Mouse (Mus musculus) layer of hippocampus, adult 2 months (tissue): Measurements from ENCODE around the gene Safb. TPM values are rescaled to one million over a fixed set of nuclear protein-coding genes. Genes with fewer than 3 reads are reported as not detected.
A peak's percentile ranks its signal among the peaks of the same experiment; 100 is the strongest.

ENCODE experiments used
- DNase-seq, 2 experiments: peaks; one replicate each; pipeline ENCODE4 v3.0.0; 2022; ENCODE audit warnings: low spot score in 2 of 2
- H3K27ac ChIP-seq: fragments of 200-600 bp; 2 replicates; pipeline ENCODE4 v1.8.1; 2022
- H3K4me3 ChIP-seq: fragments of 200-600 bp; 2 replicates; pipeline ENCODE4 v1.8.1; 2022; ENCODE audit warnings: mild to moderate bottlenecking
- CTCF ChIP-seq: fragments of 200-600 bp; conservative IDR thresholded peaks from 2 replicates; pipeline ENCODE4 v1.8.1; 2022; ENCODE audit warnings: antibody characterized with exemption, mild to moderate bottlenecking, moderate library complexity
- long read RNA-seq, 2 experiments: library from polyadenylated mRNA; stranded (forward); transcript quantifications; one replicate each; pipeline ENCODE4 v2.0.0; 2021; ENCODE audit warnings: borderline mapping rate in 2 of 2
- total RNA-seq, 2 experiments: library from RNA; stranded (reverse); gene quantifications; 2 replicates each; pipeline ENCODE4 v1.2.3; 2021

Safb gene
- 100 to 1,000 TPM; 162 to 193 TPM for total RNA-seq
- long read RNA-seq, experiment 1, transcript Safb-207 (21 exons, 3,122 nt): minor isoform, 7 of 95 reads
- long read RNA-seq, experiment 1, transcript Safb-201 (21 exons, 3,106 nt): major isoform, 48 of 95 reads
- long read RNA-seq, experiment 1, partial matches to known transcripts: 14 of 95 reads
- long read RNA-seq, experiment 1, other reads (novel, unspliced or antisense): 23 of 95 reads
- long read RNA-seq, experiment 2, transcript Safb-201 (21 exons, 3,106 nt): major isoform, 65 of 126 reads
- long read RNA-seq, experiment 2, transcript Safb-207 (21 exons, 3,122 nt): minor isoform, 9 of 126 reads
- long read RNA-seq, experiment 2, partial matches to known transcripts: 13 of 126 reads
- long read RNA-seq, experiment 2, other reads (novel, unspliced or antisense): 35 of 126 reads

DNA sequence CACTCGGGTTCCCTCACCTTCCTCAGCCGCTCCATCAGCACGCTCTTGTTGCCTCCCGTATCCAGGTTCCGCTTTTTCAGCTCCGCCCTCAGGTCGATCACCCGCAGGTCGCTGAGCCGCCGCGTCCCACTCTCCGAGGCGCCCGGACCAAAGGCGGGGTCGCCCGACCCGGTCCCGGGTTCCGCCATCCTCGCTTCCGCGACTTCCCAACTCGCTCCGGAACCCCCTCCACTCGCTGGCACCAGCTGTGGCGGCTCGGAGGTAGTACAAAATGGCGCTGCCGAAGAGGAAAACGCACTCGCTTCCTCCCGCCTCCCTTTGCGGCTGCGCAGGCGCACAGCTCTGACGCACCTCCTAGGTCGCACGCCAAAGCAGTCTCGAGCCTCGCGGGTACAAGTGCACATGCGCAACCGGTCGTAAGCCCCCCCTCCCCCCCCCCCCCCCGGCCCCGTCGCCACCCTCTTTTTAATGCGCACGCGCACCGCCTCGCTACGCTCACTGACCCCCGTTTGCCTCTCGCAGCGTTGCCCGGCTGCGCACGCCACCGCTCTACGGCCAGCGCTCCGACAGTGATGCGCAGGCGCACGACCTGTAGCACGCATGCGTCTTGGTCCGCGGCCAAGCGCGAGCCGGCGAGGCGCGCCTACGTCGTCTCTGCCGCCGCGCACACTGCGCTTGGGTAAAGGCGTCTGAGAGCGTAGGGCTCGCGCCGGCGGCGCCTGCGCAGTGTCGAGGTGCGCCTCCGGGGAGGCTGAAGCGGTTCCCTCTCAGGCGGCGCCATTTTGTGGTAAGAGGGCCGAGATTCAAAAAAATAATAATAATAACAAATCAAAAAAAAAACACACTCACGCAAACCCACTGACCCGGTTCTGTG is at the start of gene Safb, which contains the start of gene Safb2:
Gene Safb, plus strand, starts transcription at position 569 of the 874 bp plus-strand sequence.
Gene Safb2, minus strand, starts transcription at position 329 of the 874 bp plus-strand sequence.
- Histone ChIP-seq H3K4me3 (peak within 1 kb of the TSS; percentile 99), H3K27ac (peak within 1 kb of the TSS; percentile 98)
- peak; percentile 99 for DNase-seq
- peak; percentile 23; the same call in 1 of the 2 replicates for TF ChIP-seq CTCF

DNA sequence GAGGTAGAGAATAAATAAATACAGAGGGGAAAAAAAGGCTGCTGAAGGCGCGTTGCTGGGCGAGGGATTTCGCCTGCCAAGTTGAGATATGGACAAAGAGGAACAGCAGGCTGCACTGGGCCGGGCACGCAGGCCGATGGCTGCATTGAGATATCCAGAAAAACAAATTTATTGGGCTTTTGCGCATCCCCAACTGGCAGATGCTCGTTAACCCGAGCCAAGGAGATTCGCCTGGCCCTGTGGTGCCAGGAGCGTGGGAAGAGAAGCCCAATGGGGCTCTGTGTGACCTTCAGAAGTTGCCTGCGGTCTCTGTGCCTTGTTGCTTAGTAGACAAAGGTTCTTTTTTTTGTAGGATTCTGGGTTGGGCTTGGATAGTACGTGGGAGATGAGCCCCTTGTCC is 48.4 kb upstream of the Safb start:
- Histone ChIP-seq H3K4me3 (no peak overlapping the region), H3K27ac (peak overlapping the region; percentile 76)
- TF ChIP-seq CTCF: no peak
- DNase-seq: no peak

DNA sequence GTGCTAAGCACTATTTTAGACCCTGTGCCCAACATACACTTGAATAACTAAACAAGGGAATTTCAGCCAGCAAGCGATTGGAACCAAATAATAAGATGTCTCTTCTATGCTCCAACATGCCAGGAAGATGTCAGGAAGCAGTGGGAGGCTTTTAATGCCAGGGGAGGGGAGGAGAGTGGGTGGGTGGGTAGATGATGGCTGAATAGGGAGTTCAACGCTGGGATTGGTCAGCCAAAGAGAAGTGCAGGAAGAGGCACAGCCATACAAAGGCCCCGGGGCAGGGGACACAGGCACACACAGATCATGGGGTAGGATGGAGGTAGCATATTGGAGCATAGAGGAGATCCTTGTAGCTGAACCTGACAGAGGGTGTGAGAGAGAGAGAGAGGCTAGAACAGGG is 47.8 kb upstream of the Safb start:
- Histone ChIP-seq H3K27ac (peak overlapping the region; percentile 76; the same call in 1 of the 2 replicates), H3K4me3 (no peak overlapping the region)
- no peak for TF ChIP-seq CTCF
- DNase-seq: no peak

DNA sequence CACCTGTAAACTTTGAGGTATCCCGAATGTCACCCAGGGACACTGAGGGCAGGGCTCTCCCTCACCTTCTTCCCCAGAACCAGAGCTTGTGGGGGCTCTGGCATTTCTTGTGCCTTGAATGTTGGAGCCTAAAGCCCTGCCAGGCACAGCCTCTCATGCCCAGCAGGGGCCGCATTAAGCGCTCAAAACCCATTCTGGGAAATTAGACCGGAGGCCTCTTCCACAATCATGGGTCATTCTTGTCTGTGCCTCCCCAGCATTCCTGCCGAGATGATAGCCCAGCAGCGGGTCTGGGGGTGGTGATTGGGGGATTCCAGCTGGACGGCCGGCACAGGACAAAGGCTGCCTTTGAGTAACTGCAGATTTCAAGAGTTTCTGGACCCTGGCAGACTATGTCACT is 46.7 kb upstream of the Safb start:
- peak in 1 of 2 experiments; percentile 55 for DNase-seq
- Histone ChIP-seq H3K27ac (peak overlapping the region; percentile 41; the same call in 1 of the 2 replicates), H3K4me3 (no peak overlapping the region)
- TF ChIP-seq CTCF: peak; percentile 69

DNA sequence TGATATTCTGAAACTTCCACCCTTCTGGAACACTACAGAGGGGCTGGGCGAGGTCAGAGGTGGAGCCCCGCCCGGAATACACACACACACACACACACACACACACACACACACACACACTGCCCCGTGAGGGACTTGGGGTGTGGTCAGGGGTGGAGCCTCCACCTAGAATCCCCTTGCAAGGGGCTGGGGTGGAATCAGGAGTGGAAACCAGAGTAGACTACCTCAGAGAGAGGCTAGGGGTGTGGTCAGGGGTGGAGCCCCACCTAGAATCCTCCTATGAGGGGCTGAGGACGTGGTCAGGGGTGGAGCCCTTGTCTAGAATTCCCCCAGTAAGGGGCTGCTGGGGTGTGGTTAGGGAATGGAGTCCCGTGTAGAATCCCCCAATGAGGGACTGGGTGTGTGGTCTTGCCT is 44.1 kb upstream of the Safb start:
- DNase-seq: no peak
- Histone ChIP-seq H3K4me3 (no peak overlapping the region), H3K27ac (no peak overlapping the region)
- TF ChIP-seq CTCF: no peak

DNA sequence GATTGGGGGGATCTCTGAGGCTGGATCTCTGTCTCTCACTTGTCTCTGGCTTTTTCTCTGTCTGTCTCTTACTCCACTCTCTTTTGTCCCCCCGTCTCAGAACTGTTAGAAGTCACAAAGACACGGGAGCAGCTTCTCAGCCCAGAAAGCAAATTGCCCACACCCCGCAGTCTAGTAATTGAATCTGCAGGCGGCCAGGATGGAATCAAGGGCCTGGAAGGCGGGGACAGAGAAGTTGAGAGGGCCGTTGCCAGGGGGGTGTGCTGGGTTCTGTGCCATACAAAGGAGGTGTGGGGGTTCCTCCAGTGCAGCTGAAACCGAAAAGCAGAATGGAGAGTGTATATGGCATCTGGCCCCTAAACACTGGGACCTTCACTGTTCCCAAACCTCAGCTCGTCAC is 41.9 kb upstream of the Safb start:
- Histone ChIP-seq H3K27ac (peak overlapping the region; percentile 55; the same call in 1 of the 2 replicates), H3K4me3 (no peak overlapping the region)
- no peak for DNase-seq
- no peak for TF ChIP-seq CTCF

DNA sequence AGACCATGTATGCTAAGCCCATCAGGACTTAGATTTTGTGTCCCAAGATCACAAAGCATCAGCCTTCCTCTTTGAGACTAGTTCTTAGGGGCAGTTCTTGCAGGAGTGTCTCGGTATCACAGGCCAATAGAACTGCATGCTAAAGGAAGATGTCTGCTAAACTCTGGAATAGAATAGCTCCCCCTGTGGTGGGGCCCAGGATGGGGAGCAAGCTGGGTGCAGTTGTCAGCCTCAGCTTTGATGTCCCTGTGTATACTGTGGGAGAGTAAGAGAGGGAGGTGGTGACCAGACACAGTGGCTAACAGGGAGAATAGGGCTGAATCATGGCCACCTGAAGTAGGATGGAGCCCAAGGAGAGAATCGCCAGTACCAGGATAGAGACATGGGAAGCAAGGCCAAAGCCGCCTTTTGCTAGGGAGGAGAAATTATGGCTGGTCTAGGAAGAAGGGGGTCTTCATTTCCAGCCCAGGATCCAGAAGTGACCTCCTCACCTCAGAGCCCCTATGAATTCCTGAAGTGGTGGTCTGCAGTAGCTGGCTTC is 40.9 kb upstream of the Safb start:
- H3K27ac ChIP-seq: no peak overlapping the region
- H3K4me3 ChIP-seq: no peak overlapping the region
- no peak for DNase-seq
- peak; percentile 55 for TF ChIP-seq CTCF

DNA sequence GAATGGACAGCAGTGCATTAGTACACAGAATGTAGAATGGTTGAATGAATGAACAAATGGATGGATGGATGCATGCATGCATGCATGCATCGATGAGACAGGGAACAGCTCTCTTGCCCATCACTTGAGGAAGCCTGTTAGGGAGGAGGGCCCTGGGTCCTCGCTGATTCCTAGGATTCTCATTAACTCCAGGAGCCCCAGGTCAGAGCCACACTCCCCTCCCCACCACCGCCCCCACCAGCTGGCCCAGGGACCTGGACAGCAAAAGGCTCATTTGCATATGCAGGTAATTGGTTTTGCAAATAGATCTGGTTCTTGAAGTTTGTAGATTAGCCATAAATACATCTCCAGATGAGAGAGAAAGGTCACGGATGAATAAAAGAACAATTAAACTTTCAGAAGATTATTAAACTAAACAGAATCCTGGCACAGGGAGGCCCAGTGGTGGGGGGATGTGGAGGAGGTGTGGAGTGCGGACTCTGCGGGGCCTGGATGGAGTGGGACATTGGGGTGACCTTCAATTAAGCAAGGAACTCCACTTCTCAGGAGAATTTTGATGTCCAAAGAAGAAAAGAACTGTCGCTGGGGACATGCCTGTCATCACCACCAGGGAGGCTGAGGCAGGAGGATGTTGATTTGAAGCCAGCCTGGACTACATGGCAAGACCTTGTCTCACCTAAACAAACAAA is 39.8 kb upstream of the Safb start:
- no peak for TF ChIP-seq CTCF
- Histone ChIP-seq H3K4me3 (no peak overlapping the region), H3K27ac (no peak overlapping the region)
- no peak for DNase-seq

DNA sequence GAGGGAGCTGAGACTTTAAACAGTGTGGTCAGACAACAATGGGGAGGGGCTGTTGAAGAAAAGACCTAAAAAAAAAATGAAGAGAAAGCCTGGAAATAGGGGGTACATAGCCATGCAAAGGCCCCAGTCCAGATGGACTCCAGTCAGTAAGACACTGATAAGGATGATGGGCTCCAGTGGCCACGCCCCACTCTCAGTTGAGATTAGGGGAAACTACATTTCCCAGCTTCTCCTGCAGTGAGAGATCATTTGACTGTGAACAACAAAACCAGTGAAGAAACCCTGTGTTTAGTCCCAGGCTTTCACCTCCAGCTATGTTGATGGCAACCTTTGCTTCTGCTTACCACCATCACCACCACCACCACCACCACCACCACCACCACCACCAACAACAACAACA is 38.7 kb upstream of the Safb start:
- H3K4me3 ChIP-seq: no peak overlapping the region
- TF ChIP-seq CTCF: no peak
- DNase-seq: no peak
- H3K27ac ChIP-seq: no peak overlapping the region

DNA sequence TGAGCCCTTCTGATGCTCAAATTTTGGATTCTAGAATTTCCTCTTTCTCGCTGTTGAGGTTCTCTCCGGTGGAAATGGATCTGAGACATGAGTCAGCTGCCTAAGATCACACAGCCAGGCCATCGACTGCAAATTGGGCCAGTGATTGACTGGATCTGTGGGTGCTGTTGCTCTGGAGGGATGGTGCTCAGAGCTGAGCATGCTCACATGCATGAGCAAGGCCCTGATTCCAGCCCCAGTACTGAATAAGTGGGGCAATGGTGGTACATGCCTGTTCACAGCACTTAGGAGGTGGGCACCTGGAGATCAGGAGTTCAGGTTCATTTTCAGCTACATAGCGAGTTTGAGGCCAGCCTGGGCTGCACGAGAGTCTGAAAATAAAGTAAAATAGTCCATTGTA is 38.0 kb upstream of the Safb start:
- no peak overlapping the region for H3K4me3 ChIP-seq
- DNase-seq: no peak
- no peak for TF ChIP-seq CTCF
- peak overlapping the region; percentile 56; the same call in 1 of the 2 replicates for H3K27ac ChIP-seq

DNA sequence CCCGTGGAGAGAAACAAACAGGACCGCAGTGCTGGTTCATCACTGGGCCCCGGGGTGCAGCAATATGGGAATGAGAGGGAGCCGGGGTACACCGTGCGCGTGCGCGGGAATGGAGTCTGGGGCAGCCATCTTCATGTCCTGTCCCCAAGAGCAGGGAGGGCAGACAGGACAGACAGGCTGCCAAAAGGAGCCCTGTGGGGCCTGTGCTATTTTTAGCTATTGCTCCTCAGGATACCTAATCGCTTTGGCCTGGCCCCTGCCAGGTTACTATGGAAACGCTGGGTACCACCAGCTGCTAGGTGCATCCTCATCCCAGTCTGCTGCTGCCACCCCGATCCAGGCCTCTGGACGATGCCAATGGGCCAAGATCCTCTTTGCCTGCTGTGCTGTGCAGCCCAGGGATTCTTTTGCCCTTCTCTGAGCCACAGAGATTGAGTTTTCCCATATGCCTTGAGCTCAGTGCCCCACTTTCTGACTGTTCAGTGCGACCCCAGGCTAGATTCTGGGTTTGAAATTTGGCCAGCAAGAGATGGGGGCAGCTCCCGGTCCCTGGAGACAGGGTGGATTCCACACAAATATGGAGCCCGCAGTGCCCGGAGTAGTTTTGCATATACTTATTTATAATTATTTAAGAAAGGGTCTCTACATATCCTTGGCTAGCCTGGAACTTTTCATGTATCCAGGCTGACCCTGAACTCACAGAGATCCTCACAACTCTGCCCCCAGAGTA is 37.3 kb upstream of the Safb start:
- peak overlapping the region; percentile 56 for H3K27ac ChIP-seq
- no peak for TF ChIP-seq CTCF
- DNase-seq: no peak
- H3K4me3 ChIP-seq: no peak overlapping the region
